Mouse (Mus musculus) kidney, embryonic 15.5 days (tissue): ENCODE results near the gene Tsr1. TPM values are rescaled to one million over a fixed set of nuclear protein-coding genes. Genes with fewer than 3 reads are reported as not detected.

Experiments
- ATAC-seq: fragments of 200-750 bp; cut with Nextera tagmentation; replicated peaks from 2 replicates; pipeline ENCODE4 v1.8.0; 2017; ENCODE audit warnings: moderate TSS enrichment; ENCODE audit not compliant: low FRiP score
- H3K27ac ChIP-seq: fragments of 300-500 bp; sonication (generic); 2 replicates; pipeline ENCODE4 v1.5.1; 2015; ENCODE audit warnings: mild to moderate bottlenecking, inconsistent platforms
- H3K27me3 ChIP-seq: fragments of 300-500 bp; sonication (generic); 2 replicates; pipeline ENCODE4 v1.6.1; 2015; ENCODE audit warnings: inconsistent platforms
- H3K36me3 ChIP-seq: fragments of 300-500 bp; sonication (generic); 2 replicates; pipeline ENCODE4 v1.6.1; 2015; ENCODE audit warnings: inconsistent platforms
- H3K4me1 ChIP-seq: fragments of 300-500 bp; sonication (generic); 2 replicates; pipeline ENCODE4 v1.6.1; 2015; ENCODE audit warnings: inconsistent platforms
- H3K4me2 ChIP-seq: fragments of 300-500 bp; sonication (generic); 2 replicates; pipeline ENCODE4 v1.6.1; 2015; ENCODE audit warnings: moderate library complexity, mild to moderate bottlenecking, inconsistent platforms
- H3K4me3 ChIP-seq: fragments of 300-500 bp; sonication (generic); replicated peaks from 2 replicates; pipeline ENCODE4 v1.5.1; 2015; ENCODE audit warnings: mild to moderate bottlenecking, inconsistent platforms
- H3K9ac ChIP-seq: fragments of 300-500 bp; sonication (generic); 2 replicates; pipeline ENCODE4 v1.6.1; 2015; ENCODE audit warnings: mild to moderate bottlenecking, inconsistent platforms
- H3K9me3 ChIP-seq: fragments of 300-500 bp; sonication (generic); replicated peaks from 2 replicates; pipeline ENCODE4 v1.6.1; 2016; ENCODE audit warnings: inconsistent platforms
- WGBS: fragments of 180-500 bp; shearing (Covaris S2); methylation state at CpG from one replicate; pipeline ENCODE4 v1.1.7; 2015; ENCODE audit warnings: mixed read lengths; 5-methylcytosine and 5-hydroxymethylcytosine counted together
- microRNA-seq: library from miRNA; unstranded; fragments of <30 nt; microRNA quantifications from one replicate; pipeline ENCODE4, GENCODE M21; 2016
- polyA plus RNA-seq: library from polyadenylated mRNA; unstranded; fragments of >200 nt; fragmentation: Nextera tagmentation; extraction: Ambion mirVana; gene quantifications from 2 replicates; pipeline ENCODE4 v1.2.1, GENCODE M21; 2015

The Tsr1 gene
- polyA plus RNA-seq, 1 experiment from 2014 or later, result 50.6 TPM

GRCm38 (mm10) chr11:74946348-74946747, 48.5 kb downstream of the Tsr1 start:
- no peak for ATAC-seq
- Histone ChIP-seq H3K4me2 (no peak overlapping the region), H3K4me3 (no peak overlapping the region), H3K36me3 (peaks cover 68% of the 10 kb centered on the region), H3K4me1 (no peaks in the 10 kb centered on the region), H3K27ac (no peak overlapping the region), H3K9ac (no peak overlapping the region), H3K9me3 (no peaks in the 10 kb centered on the region), H3K27me3 (no peaks in the 10 kb centered on the region)
- WGBS, result 77% methylated on average over 3 of the region's 3 CpGs

GRCm38 (mm10) chr11:74954901-74955300, 57.0 kb downstream of the Tsr1 start:
- Histone ChIP-seq H3K4me3 (no peak overlapping the region), H3K9me3 (no peaks in the 10 kb centered on the region), H3K4me2 (no peak overlapping the region), H3K27ac (no peak overlapping the region), H3K36me3 (peaks cover 34% of the 10 kb centered on the region), H3K4me1 (peaks cover 4% of the 10 kb centered on the region; the same call in 1 of the 2 replicates), H3K27me3 (no peaks in the 10 kb centered on the region), H3K9ac (no peak overlapping the region)
- ATAC-seq, result no peak

DNA sequence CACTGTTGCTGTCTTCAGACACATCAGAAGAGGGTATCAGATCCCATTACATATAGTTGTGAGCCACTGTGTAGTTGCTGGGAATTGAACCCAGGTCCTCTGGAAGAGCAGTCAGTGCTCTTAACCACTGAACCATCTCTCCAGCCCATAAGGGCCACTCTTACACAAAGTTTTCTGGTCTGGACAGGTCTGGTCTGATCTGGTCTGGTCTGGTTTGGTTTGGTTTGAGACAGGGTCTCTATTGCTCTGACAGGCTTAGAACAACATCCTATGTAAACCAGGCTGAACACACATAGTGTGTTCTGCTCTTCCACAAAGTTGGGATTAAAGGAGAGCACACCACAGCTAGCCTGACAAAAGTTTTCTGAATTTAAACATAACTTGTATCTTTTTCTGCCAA, 58.1 kb downstream of the Tsr1 start:
- H3K9ac ChIP-seq, result no peak overlapping the region
- peaks cover 35% of the 10 kb centered on the region for H3K36me3 ChIP-seq
- H3K4me2 ChIP-seq, result no peak overlapping the region
- no peak overlapping the region for H3K4me3 ChIP-seq
- no peaks in the 10 kb centered on the region for H3K27me3 ChIP-seq
- no peak for ATAC-seq
- no peak overlapping the region for H3K27ac ChIP-seq
- H3K4me1 ChIP-seq, result peaks cover 4% of the 10 kb centered on the region; the same call in 1 of the 2 replicates
- H3K9me3 ChIP-seq, result no peaks in the 10 kb centered on the region

- H3K4me2 ChIP-seq, result no peak overlapping the region
- H3K4me1 ChIP-seq, result peaks cover 4% of the 10 kb centered on the region; the same call in 1 of the 2 replicates
- WGBS, result 62% methylated on average over 2 of the region's 2 CpGs
- ATAC-seq, result peak; percentile 60
- H3K27me3 ChIP-seq, result no peaks in the 10 kb centered on the region
- no peak overlapping the region for H3K9ac ChIP-seq
- no peak overlapping the region for H3K4me3 ChIP-seq
- H3K27ac ChIP-seq, result no peak overlapping the region
- H3K9me3 ChIP-seq, result no peaks in the 10 kb centered on the region
- peaks cover 26% of the 10 kb centered on the region for H3K36me3 ChIP-seq
Observed at GRCm38 (mm10) chr11:74957600-74957999, 59.7 kb downstream of the Tsr1 start.

Small RNA genes within 50 kb of the gene (microRNA-seq; reads per million reads assigned to microRNA genes)
- gene Mir6926, result not detected

Other genes with a start within 250 kb of the Tsr1 start
- gene Cluh, start 248.6 kb upstream of the Tsr1 start, polyA plus RNA-seq, result 33.8 and 39.4 TPM in 2 replicates
- 42.0 and 50.1 TPM in 2 replicates for gene Pafah1b1, start 173.4 kb upstream of the Tsr1 start, polyA plus RNA-seq
- gene Mettl16, start 127.2 kb upstream of the Tsr1 start, polyA plus RNA-seq, result 54.8 and 55.4 TPM in 2 replicates
- gene Mnt, start 67.2 kb upstream of the Tsr1 start, polyA plus RNA-seq, result 5.0 and 5.7 TPM in 2 replicates
- 6.1 and 7.3 TPM in 2 replicates for gene Sgsm2, start 1.0 kb upstream of the Tsr1 start, polyA plus RNA-seq
- 17.5 and 18.2 TPM in 2 replicates for gene Smg6, start 27.8 kb downstream of the Tsr1 start, polyA plus RNA-seq
- gene Srr, start 27.9 kb downstream of the Tsr1 start, polyA plus RNA-seq, result 23.5 and 24.4 TPM in 2 replicates